Mouse (Mus musculus): ENCODE measurements at regions not wholly inside any gene's neighbourhood (a gene's known extent, or its start where the extent isn't known, plus 50 kb on each side); places are given as distances from the start of the nearest gene placed in this dataset.
A peak's percentile ranks its signal among the peaks of the same experiment; 100 is the strongest.

DNA sequence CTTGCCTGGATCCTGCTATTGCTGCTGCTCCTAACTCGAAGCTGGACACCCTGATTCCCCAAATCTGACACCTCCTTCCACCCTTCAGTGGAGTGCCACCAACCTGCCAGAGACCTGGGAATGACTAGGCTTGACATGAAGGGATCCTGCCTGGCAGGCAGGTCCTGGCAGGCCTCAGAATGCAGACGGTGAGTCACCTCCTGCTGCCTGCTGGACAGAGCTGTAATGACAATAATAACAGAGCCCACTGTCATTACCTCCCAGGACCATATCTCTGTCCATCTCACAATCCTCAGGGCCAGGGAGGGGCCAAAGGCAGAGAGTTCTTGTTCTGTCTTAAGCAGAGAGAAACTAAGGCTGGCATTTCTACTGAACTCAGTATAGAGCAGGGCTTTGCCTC, 61.5 kb upstream of the Vps8 start:
- peak; percentile 47 for DNase-seq (ENCODE audit: low read depth)

DNA sequence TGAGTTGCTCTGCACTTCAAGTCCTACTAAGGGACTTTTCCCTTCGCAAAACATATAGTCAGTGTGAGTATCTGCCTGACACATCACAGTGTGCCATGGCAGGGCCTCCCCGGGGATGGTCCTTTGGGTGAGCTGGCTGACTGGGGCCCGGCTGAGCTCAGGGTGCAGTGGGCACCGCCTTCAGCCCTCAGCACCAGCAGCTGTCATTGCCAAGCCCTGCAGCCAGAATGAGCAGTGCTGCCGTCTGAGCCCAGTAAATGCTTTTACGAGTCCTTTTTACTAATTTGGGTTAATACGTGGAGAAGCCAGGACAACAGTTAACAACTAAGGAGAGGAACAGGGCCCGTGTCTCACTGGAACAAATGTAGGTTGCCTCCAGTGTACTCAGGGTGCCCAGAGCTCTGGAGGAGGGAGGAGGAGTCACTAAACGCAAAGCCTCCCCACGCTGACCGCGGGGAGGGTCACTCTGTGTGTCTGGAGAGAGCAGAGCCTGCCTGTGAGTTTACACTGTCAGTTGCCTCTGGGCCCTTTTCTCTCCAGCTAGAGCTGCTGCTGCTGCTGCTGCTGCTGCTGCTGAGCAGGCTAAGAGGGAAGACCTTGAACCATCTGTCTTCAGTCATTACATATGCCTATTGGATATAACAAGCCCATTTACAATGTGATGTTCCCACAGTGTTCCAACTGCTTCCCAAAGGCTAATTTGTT, 60.1 kb upstream of the Vps8 start:
- DNase-seq (ENCODE audit: low read depth), result peak; percentile 18

- no peak for DNase-seq (ENCODE audit: low read depth)
Measured at GRCm38 (mm10) chr16:21364885-21365284, 58.0 kb upstream of the Vps8 start.

GRCm38 (mm10) chr16:21367449-21367848, 55.5 kb upstream of the Vps8 start:
- DNase-seq (ENCODE audit: low read depth), result peak; percentile 83

GRCm38 (mm10) chr16:21368821-21369220, 54.1 kb upstream of the Vps8 start:
- no peak for DNase-seq (ENCODE audit: low read depth)

DNA sequence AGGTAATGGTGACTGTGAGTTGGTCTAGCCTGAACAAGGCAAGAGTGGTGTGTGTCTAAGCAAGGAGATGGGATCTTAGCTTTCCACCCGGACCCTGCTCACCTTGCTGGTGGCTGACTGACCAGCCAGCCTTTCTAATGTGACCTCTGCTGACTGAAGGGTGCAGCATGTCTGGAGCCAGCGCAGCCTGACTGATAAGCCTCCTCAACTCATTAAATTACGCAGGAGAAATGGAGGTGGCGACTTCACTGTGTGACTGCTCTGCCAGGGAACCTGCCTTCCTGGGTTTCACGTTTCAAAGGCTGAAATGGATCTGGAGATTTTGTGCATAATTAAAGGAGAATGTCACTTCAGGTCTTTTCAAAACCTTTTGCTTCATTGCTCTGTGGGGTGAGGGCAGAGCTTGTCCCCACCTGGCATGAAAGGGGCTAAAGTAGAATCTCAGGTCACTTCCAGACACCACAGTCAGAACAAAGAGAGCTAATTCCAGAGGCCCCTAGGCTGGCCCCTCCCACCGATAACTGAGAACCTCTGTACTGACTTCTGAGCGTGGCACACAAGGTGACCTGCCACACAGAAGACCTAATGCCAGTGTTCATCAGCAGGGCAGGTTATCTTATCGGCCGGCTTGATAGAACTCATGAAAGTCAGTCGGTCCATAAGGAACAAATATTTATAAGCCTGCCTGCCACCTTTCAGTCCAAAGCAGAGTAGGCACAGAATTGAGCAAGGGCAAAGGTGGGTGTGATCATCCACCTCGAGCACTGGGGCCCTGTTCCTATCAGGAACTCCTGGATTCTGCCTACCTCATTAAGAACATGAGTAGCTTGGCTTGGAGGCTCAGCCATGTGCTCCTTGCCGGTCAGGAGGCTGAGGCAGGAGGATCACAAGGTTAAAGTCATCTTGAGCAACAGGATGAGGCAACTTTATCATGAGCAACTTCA, 53.1 kb upstream of the Vps8 start:
- DNase-seq (ENCODE audit: low read depth), result no peak
